Mouse (Mus musculus) heart, adult 11 months (tissue): ENCODE measurements at regions not wholly inside any gene's neighbourhood (a gene's known extent, or its start where the extent isn't known, plus 50 kb on each side); places are given as distances from the start of the nearest gene placed in this dataset.
A peak's percentile ranks its signal among the peaks of the same experiment; 100 is the strongest.

Experiments used
- DNase-seq: peaks from one replicate; pipeline ENCODE4 v3.0.0; 2022

- no peak for DNase-seq
Measured at GRCm38 (mm10) chr15:97577196-97577595, 128.4 kb downstream of the Rpap3 start.

GRCm38 (mm10) chr15:97572639-97573038 is 133.0 kb downstream of the Rpap3 start:
- peak; percentile 70 for DNase-seq

DNA sequence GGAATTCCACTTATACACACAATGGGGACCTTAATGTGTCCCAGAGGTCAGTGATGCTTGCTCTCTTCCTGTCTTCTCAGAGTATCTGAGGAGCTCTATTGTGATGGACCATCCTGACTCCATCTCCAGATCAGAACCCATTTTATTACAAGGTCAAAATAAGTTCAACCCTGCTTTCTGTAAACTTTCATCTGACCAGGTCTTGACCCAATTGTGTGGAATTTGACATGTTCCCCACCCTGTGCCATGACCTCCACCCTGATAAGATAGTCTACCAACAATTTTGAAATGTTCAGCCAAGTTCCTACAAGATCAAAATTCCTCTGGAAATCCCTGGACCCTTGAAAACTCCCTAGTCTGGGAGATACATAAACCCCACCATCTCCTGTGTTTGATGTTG is 133.7 kb downstream of the Rpap3 start:
- DNase-seq = peak; percentile 85

DNA sequence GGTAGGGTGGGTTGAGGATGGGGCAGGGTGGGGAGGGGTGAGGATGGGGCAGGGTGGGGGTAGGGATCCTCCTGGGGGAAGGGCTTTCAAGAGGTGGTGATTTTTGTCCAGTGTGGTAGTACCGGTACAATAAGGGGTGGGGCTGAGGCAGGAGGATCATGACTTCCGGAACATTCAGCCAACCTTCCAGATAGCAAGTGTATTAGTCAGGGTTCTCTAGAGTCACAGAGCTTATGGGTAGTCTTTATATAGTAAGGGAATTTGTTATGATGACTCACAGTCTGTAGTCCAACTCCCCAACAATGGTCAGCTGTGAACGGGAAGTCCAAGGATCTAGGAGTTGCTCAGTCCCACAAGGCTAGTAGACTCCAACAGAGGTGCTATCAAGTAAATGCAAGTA is 145.5 kb downstream of the Rpap3 start:
- DNase-seq = peak; percentile 70

- DNase-seq = no peak
Measured at GRCm38 (mm10) chr15:97558725-97559124, 146.9 kb downstream of the Rpap3 start.

- DNase-seq = peak; percentile 18
Measured at GRCm38 (mm10) chr15:97548354-97548753, 157.3 kb downstream of the Rpap3 start.

GRCm38 (mm10) chr15:97545034-97545433 is 160.6 kb downstream of the Rpap3 start:
- peak; percentile 71 for DNase-seq

GRCm38 (mm10) chr15:97541646-97542045 is 164.0 kb downstream of the Rpap3 start:
- peak; percentile 55 for DNase-seq

- peak; percentile 22 for DNase-seq
Measured at GRCm38 (mm10) chr15:97536145-97536544, 169.5 kb downstream of the Rpap3 start.

- peak; percentile 75 for DNase-seq
Measured at GRCm38 (mm10) chr15:97534878-97535277, 170.7 kb downstream of the Rpap3 start.

DNA sequence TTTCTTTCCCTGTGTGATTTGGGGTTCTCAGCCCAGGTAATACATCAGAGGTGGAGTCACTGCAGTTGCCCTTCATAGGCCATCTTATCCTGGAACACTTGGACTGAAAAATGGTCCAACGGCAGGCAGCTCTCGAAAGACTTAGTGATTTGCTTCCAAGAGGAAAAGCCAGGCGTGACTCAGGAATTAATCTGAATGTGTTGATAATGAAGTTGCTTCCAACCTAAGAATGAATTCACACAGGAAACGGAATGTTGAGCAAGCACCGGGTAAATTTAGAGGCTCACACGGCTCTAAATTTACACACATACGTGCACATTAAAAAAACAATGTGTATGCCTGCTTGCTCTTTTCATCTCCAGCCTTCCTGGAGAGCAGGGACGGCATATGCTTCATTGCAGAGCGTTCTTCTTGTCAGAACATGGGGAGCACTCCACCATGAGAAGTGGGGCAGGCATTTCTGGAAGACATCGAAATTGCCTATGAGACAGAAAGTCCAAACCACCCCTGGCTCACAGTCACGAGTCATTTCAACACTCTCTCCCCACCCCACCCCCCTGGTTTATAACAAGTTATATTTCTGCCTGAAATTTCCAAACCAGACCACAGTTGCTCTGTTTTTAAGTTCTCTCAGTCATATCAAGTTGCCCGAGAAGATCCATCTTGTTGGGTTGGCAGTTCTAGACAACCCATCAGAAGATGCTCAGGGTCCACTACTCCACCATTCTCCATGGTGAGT is 171.9 kb downstream of the Rpap3 start:
- peak; percentile 90 for DNase-seq

DNA sequence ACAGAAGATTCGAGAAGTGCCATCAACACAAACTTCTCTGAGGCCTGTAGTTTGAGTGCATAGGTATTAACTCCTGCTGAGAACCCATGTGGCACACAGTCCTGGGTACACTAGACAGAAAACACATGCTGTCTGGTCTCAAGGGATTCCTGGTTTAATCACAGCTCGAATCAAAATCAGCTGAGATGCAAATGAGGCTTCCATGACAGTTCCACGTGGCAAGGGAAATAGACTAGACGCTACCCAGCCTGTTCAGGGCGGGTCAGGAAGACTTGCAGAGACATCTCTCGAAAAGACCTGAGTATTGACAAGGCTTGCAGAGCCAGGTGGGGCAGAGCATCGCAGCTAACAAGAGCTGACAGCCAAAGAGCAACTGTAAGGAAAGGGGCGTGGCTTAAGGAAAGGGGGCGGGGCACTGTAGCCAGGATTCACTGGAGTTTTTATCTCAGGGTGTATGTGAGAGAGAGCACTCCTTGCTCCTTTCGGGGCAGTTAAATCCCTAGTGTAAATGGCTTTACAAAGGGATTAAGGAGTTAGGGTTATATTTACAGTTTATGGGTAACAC is 173.2 kb downstream of the Rpap3 start:
- peak; percentile 73 for DNase-seq

DNA sequence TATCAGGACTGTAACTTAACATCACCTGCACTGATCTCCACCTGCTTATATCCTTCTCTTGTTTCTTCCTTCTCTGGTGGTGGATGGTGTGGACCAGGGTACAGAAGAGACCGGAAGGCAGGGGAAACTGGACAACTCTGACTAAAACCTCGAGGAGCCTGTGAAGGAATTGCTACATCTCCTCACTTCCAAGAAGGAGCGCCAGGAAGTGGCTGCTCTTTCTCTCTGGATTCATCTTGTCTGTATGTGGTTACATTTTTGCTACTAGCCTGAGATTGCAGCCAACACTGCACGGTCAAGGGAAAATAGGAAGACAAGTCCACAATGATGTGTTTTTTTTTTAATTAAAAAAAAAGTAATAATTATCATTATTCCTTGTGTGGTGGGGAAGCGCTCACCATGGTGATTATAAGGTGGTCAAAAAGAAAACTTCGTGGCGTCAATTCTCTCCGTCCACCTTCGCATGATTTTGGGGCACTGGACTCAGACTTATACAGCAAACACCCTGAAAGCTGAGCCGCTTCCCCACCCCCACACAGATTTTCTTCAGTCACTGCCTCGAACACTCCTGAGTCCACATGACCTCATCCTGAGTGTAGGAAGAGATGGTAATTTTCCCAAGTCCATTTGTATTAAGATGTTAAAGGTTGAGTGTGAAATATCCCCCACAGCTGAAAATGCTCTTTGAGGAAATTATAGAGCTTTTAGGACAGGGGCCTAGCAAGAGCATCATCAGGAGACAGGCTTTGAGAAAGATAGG is 177.2 kb downstream of the Rpap3 start:
- DNase-seq = peak; percentile 34

GRCm38 (mm10) chr15:97520395-97520794 is 185.2 kb downstream of the Rpap3 start:
- no peak for DNase-seq

DNA sequence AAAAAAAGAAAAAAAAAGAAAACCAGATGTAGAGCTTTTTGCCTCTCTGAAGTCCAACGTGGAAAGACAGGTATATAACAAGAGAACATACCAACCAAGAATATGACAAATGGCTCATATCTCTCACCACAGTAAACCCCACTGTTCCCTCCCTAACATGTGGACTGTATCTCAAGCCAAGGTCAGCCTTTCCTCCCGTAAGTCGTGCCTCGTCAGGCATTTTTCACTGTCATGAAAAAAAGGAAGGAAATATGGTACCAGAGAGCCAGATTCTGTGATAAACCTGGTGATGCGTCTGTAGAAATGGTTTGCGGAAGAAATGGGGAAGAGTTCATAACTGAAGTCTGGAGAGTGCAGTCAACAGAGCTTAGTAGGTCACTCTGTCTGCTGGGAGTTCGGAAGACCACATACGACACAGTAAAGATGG is 185.7 kb downstream of the Rpap3 start:
- DNase-seq = no peak

- no peak for DNase-seq
Measured at GRCm38 (mm10) chr15:97517926-97518325, 187.7 kb downstream of the Rpap3 start.

GRCm38 (mm10) chr15:97517188-97517587 is 188.4 kb downstream of the Rpap3 start:
- DNase-seq = peak; percentile 64

- DNase-seq = no peak
Measured at GRCm38 (mm10) chr15:97515773-97516172, 189.9 kb downstream of the Rpap3 start.

- DNase-seq = peak; percentile 35
Measured at GRCm38 (mm10) chr15:97507656-97508306, 197.8 kb downstream of the Rpap3 start.

GRCm38 (mm10) chr15:97507176-97507575 is 198.4 kb downstream of the Rpap3 start:
- DNase-seq = peak; percentile 2

DNA sequence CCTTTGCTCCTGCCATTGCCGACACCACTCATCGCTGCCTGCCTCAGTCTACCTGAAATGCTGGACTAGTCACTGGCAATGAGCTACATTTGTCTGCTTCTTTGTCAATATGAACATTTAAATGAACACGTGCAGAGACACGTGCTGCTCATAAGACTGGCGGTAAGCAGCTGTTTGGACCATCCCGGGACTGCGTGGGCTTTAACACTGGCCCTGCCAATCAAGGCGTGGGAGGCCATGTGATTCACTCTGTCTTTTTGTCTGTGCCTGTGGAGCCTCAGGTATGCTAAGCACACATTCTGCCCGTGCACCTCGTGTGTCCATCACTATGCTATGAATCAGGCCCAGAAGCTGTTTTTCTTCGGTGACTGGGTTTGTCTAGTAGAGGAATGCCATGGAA is 199.9 kb downstream of the Rpap3 start:
- DNase-seq = peak; percentile 70

DNA sequence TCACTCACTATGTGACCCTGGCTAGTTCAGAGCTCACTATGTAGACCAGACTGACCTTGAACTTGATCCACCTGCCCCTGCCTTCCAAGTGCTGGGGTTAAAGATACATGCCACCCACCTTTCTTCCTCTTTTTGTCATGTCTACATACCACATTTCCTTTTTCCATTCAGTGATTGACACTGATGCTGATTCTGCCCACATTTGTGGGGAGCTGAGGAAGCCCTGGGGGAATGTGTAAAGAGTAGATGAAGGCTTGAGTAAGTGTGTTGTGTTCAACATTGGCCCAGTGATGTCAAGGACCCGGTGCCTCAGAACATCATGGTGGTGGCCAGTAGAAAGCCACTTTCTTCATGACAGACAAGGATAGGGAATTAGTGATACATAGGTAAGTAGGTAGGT is 201.3 kb downstream of the Rpap3 start:
- peak; percentile 73 for DNase-seq

DNA sequence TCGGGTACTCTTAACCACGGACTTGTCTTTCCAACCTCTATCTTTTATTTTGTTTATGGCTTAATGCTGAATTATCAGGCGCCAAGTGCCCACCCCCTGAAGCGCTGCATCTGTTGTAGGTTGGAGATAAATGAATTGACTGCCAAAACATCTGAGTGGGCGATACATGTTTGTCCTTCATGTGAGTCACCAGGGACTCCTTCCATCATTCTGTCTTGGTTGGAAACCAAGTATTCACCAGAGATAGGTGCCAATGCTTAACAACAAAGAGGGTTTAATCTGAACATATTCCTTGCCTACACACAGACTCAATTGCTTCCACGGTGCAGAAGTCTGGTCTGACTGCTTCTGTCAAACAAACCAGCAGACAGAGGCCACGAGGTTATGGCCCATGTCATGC is 203.6 kb downstream of the Rpap3 start:
- DNase-seq = peak; percentile 41
